Mouse (Mus musculus) lung, embryonic 14.5 days (tissue): Measurements from ENCODE around the gene Alg2. TPM values are rescaled to one million over a fixed set of nuclear protein-coding genes. Genes with fewer than 3 reads are reported as not detected.

Experiments used
- ATAC-seq: fragments of 200-750 bp; cut with Nextera tagmentation; 2 replicates; pipeline ENCODE4 v1.8.0; 2017; ENCODE audit warnings: mild to moderate bottlenecking, moderate TSS enrichment, moderate library complexity; ENCODE audit not compliant: insufficient read depth
- DNase-seq: peaks from one replicate; pipeline ENCODE4 v3.0.0-alpha.2; 2015
- H3K27ac ChIP-seq: fragments of 300-500 bp; sonication (generic); 2 replicates; pipeline ENCODE4 v1.5.1; 2014; ENCODE audit warnings: low read depth, mild to moderate bottlenecking, moderate library complexity
- H3K27me3 ChIP-seq: fragments of 300-500 bp; sonication (generic); 2 replicates; pipeline ENCODE4 v1.6.1; 2014; ENCODE audit warnings: low read length, control low read depth; ENCODE audit not compliant: insufficient read depth
- H3K36me3 ChIP-seq: fragments of 300-500 bp; sonication (generic); 2 replicates; pipeline ENCODE4 v1.6.1; 2014; ENCODE audit warnings: control low read depth; ENCODE audit not compliant: insufficient read depth
- H3K4me1 ChIP-seq: fragments of 300-500 bp; sonication (generic); 2 replicates; pipeline ENCODE4 v1.6.1; 2014; ENCODE audit warnings: antibody characterized with exemption, control low read depth; ENCODE audit not compliant: insufficient read depth
- H3K4me2 ChIP-seq: fragments of 300-500 bp; sonication (generic); 2 replicates; pipeline ENCODE4 v1.6.1; 2014; ENCODE audit warnings: mild to moderate bottlenecking
- H3K4me3 ChIP-seq: fragments of 300-500 bp; sonication (generic); 2 replicates; pipeline ENCODE4 v1.5.1; 2014; ENCODE audit warnings: low read depth, low read length
- H3K9ac ChIP-seq: fragments of 300-500 bp; sonication (generic); 2 replicates; pipeline ENCODE4 v1.6.1; 2014
- H3K9me3 ChIP-seq: fragments of 300-500 bp; sonication (generic); 2 replicates; pipeline ENCODE4 v1.6.1; 2016; ENCODE audit warnings: low read depth, low read length, control low read depth
- CTCF ChIP-seq: IDR thresholded peaks from 2 replicates; pipeline ENCODE4 v1.5.1; 2016; ENCODE audit warnings: antibody characterized with exemption, low read depth
- WGBS: fragments of 180-500 bp; shearing (Covaris S2); extraction: QIAGEN DNeasy Blood & Tissue Kit; methylation state at CpG from one replicate; pipeline ENCODE4 v1.1.7; 2014; 5-methylcytosine and 5-hydroxymethylcytosine counted together
- polyA plus RNA-seq: library from polyadenylated mRNA; unstranded; fragments of >200 nt; fragmentation: Nextera tagmentation; extraction: Ambion mirVana; gene quantifications from 2 replicates; pipeline ENCODE4 v1.2.1, GENCODE M21; 2014

Alg2 gene
- polyA plus RNA-seq, 1 experiment from 2014 or later = 56.3 TPM

- WGBS = 30% methylated on average over 4 of the region's 4 CpGs
- Histone ChIP-seq H3K4me3 (no peak overlapping the region), H3K27ac (no peak overlapping the region), H3K4me2 (no peak overlapping the region), H3K27me3 (no peaks in the 10 kb centered on the region), H3K9ac (no peak overlapping the region), H3K4me1 (no peaks in the 10 kb centered on the region), H3K9me3 (no peaks in the 10 kb centered on the region), H3K36me3 (no peaks in the 10 kb centered on the region)
- peak; percentile 52; the same call in 1 of the 2 replicates for ATAC-seq
- peak; percentile 81 for TF ChIP-seq CTCF
- peak; percentile 78 for DNase-seq
Observed at GRCm38 (mm10) chr4:47502546-47502971, 28.4 kb upstream of the Alg2 start.

GRCm38 (mm10) chr4:47499121-47499545, 25.0 kb upstream of the Alg2 start:
- Histone ChIP-seq H3K4me2 (no peak overlapping the region), H3K27ac (no peak overlapping the region), H3K4me3 (no peak overlapping the region), H3K4me1 (no peaks in the 10 kb centered on the region), H3K9ac (no peak overlapping the region), H3K27me3 (no peaks in the 10 kb centered on the region), H3K36me3 (no peaks in the 10 kb centered on the region), H3K9me3 (no peaks in the 10 kb centered on the region)
- DNase-seq = no peak
- no peak for ATAC-seq
- TF ChIP-seq CTCF = no peak
- WGBS = 74% methylated on average over 10 of the region's 10 CpGs

- H3K27me3 ChIP-seq = no peaks in the 10 kb centered on the region
- DNase-seq (no peak), ATAC-seq (no peak)
- no peaks in the 10 kb centered on the region for H3K36me3 ChIP-seq
- no peak overlapping the region for H3K4me2 ChIP-seq
- WGBS = 52% methylated on average over 7 of the region's 7 CpGs
- H3K4me3 ChIP-seq = no peak overlapping the region
- no peak for TF ChIP-seq CTCF
- H3K27ac ChIP-seq = no peak overlapping the region
- H3K9ac ChIP-seq = no peak overlapping the region
- H3K4me1 ChIP-seq = no peaks in the 10 kb centered on the region
- H3K9me3 ChIP-seq = no peaks in the 10 kb centered on the region
Observed at GRCm38 (mm10) chr4:47497811-47498385, 23.8 kb upstream of the Alg2 start.

GRCm38 (mm10) chr4:47494686-47495085, 20.6 kb upstream of the Alg2 start:
- no peak overlapping the region for H3K27ac ChIP-seq
- no peak for TF ChIP-seq CTCF
- no peak overlapping the region for H3K4me2 ChIP-seq
- no peak overlapping the region for H3K4me3 ChIP-seq
- ATAC-seq (no peak), DNase-seq (no peak)
- no peaks in the 10 kb centered on the region for H3K36me3 ChIP-seq
- H3K9me3 ChIP-seq = no peaks in the 10 kb centered on the region
- 51% methylated on average over 2 of the region's 2 CpGs for WGBS
- H3K4me1 ChIP-seq = no peaks in the 10 kb centered on the region
- no peaks in the 10 kb centered on the region for H3K27me3 ChIP-seq
- no peak overlapping the region for H3K9ac ChIP-seq

- TF ChIP-seq CTCF = no peak
- Histone ChIP-seq H3K27ac (no peak overlapping the region), H3K4me1 (no peaks in the 10 kb centered on the region), H3K4me2 (no peak overlapping the region), H3K9ac (no peak overlapping the region), H3K9me3 (no peaks in the 10 kb centered on the region), H3K27me3 (no peaks in the 10 kb centered on the region), H3K4me3 (no peak overlapping the region), H3K36me3 (no peaks in the 10 kb centered on the region)
- ATAC-seq (no peak), DNase-seq (no peak)
- 50% methylated on average over 1 of the region's 1 CpGs for WGBS
Observed at GRCm38 (mm10) chr4:47494137-47494536, 20.0 kb upstream of the Alg2 start.

GRCm38 (mm10) chr4:47493456-47493855, 19.3 kb upstream of the Alg2 start:
- DNase-seq = no peak
- Histone ChIP-seq H3K27ac (no peak overlapping the region), H3K4me1 (no peaks in the 10 kb centered on the region), H3K9ac (no peak overlapping the region), H3K36me3 (no peaks in the 10 kb centered on the region), H3K27me3 (no peaks in the 10 kb centered on the region), H3K4me3 (no peak overlapping the region), H3K9me3 (no peaks in the 10 kb centered on the region), H3K4me2 (no peak overlapping the region)
- TF ChIP-seq CTCF = no peak
- WGBS = 54% methylated on average over 8 of the region's 8 CpGs
- no peak for ATAC-seq

GRCm38 (mm10) chr4:47492311-47493086, 18.4 kb upstream of the Alg2 start:
- Histone ChIP-seq H3K27me3 (no peaks in the 10 kb centered on the region), H3K27ac (no peak overlapping the region), H3K4me1 (no peaks in the 10 kb centered on the region), H3K4me3 (no peak overlapping the region), H3K36me3 (no peaks in the 10 kb centered on the region), H3K4me2 (no peak overlapping the region), H3K9ac (no peak overlapping the region), H3K9me3 (no peaks in the 10 kb centered on the region)
- 53% methylated on average over 12 of the region's 12 CpGs for WGBS
- TF ChIP-seq CTCF = no peak
- ATAC-seq = no peak
- DNase-seq = no peak
